Mouse (Mus musculus) cerebellum, adult 11 months (tissue): ENCODE results near the gene Gm19684.
"Not testable (repeated sequence)": the region's sequence is repeated elsewhere in the genome, so short reads cannot be mapped to it uniquely, and the experiment has no call there.

Experiments
- DNase-seq: peaks from one replicate; pipeline ENCODE4 v3.0.0; 2022

Gene Gm19684

DNA sequence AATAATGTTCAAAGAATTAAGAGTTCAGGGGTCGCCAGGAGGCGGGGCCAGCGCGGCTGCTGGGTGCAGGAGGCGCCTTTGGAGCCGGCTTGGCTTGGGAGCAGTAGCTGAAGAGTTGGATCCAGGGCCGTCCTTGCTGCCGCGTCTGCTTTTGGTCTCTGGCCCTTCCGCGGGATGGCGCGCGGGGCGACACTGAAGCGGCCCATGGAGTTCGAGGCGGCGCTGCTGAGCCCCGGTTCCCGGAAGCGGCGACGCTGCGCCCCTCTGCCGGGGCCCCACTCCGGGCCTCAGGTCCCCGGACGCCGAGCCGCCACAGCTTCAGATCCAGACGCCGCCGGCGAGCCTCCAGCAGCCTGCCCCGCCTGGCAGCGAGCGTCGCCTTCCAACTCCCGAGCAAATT is 57.5 kb downstream of the Gm19684 start:
- not testable (repeated sequence) for DNase-seq
